Mouse (Mus musculus): ENCODE results near the gene BC051019. TPM values are rescaled to one million over a fixed set of nuclear protein-coding genes. Genes with fewer than 3 reads are reported as not detected.

The BC051019 gene
- polyA plus RNA-seq, 1 experiment from 2014 or later, result 0.25 TPM

DNA sequence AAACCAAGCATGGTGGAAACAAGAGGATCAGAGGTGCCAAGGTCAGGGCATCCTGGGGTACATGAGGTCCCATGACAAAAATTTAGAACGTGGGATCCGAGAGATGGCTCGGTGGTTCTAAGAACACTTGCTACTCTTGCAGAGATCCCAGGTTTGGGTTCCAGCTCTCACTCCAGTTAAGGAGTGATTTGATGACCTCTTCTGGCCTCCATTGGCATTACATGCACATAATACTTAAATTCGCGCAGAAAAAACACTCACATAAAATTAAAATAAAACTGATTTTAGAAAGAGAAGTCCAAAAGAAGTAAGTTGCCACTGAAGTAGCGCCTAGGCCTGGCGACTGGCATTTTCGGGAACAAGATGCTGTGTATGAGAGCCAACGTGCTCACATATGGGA is 4.4 kb downstream of the BC051019 start:
- no peak for TF ChIP-seq EP300 (optimal IDR thresholded peaks at IDR 0.05)
- TF ChIP-seq CTCF (IDR thresholded peaks at IDR 0.05; ENCODE audit: low read depth), result peak; percentile 73
- no peak overlapping the region for H3K4me3 ChIP-seq (ENCODE audit: low read depth, low read length)
- ATAC-seq (ENCODE audit: low FRiP score, low TSS enrichment), result no peak
- 57% methylated on average over 9 of the region's 9 CpGs for WGBS
- H3K9me3 ChIP-seq (ENCODE audit: control insufficient read depth, low read length), result no peaks in the 10 kb centered on the region
- no peak overlapping the region for H3K27ac ChIP-seq (replicated peaks)
- H3K36me3 ChIP-seq (ENCODE audit: control insufficient read depth, insufficient read depth, low read length), result no peaks in the 10 kb centered on the region
- H3K27me3 ChIP-seq (ENCODE audit: control insufficient read depth, insufficient read depth, low read length), result no peaks in the 10 kb centered on the region
- H3K9ac ChIP-seq (ENCODE audit: low read length), result no peak overlapping the region
- no peaks in the 10 kb centered on the region for H3K4me1 ChIP-seq (replicated peaks; ENCODE audit: control insufficient read depth, insufficient read depth)
- no peak overlapping the region for H3K4me2 ChIP-seq (replicated peaks; ENCODE audit: low read depth)
- no peak for DNase-seq (ENCODE audit: low spot score)

DNA sequence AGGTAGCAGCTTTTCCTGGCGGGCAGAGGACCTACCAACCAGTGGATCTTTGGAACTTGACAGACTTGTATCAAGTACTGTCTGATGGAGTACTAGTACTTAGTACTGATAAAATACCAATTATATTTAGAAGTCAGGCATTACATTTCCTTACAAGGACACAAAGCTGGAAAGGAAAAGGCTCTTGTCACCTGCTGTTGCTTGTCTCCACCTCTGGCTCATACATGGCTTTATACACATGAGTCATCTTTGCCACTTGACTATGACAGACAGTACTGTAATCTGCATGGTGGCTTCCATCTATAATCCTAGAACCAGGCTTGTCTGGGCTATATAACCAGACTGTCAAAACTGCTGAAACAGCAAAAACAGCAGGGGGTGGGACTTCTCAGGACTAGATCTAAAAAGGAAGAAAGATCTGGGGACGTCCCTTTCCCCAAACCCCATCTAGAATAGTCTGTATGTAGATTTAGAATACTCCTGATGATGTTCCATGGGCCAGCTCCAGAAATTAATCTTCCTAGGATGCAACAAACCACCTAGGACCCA is 10.1 kb downstream of the BC051019 start:
- Histone ChIP-seq H3K36me3 (ENCODE audit: control insufficient read depth, insufficient read depth, low read length) (peaks cover 4% of the 10 kb centered on the region; the same call in 1 of the 2 replicates), H3K4me2 (replicated peaks; ENCODE audit: low read depth) (no peak overlapping the region), H3K9me3 (ENCODE audit: control insufficient read depth, low read length) (no peaks in the 10 kb centered on the region), H3K4me3 (ENCODE audit: low read depth, low read length) (no peak overlapping the region), H3K27me3 (ENCODE audit: control insufficient read depth, insufficient read depth, low read length) (no peaks in the 10 kb centered on the region), H3K27ac (replicated peaks) (no peak overlapping the region), H3K4me1 (replicated peaks; ENCODE audit: control insufficient read depth, insufficient read depth) (no peaks in the 10 kb centered on the region; the same call in 1 of the 2 replicates), H3K9ac (ENCODE audit: low read length) (no peak overlapping the region)
- DNase-seq (ENCODE audit: low spot score) (no peak), ATAC-seq (ENCODE audit: low FRiP score, low TSS enrichment) (no peak)
- 88% methylated on average over 2 of the region's 2 CpGs for WGBS
- TF ChIP-seq EP300 (optimal IDR thresholded peaks at IDR 0.05), result no peak
- no peak for TF ChIP-seq CTCF (IDR thresholded peaks at IDR 0.05; ENCODE audit: low read depth)

GRCm38 (mm10) chr7:109712198-109712597 is 11.5 kb downstream of the BC051019 start:
- no peak for TF ChIP-seq CTCF (IDR thresholded peaks at IDR 0.05; ENCODE audit: low read depth)
- TF ChIP-seq EP300 (optimal IDR thresholded peaks at IDR 0.05), result no peak
- H3K4me3 ChIP-seq (ENCODE audit: low read depth, low read length), result no peak overlapping the region
- WGBS, result 95% methylated on average over 7 of the region's 7 CpGs
- no peaks in the 10 kb centered on the region; the same call in 1 of the 2 replicates for H3K4me1 ChIP-seq (replicated peaks; ENCODE audit: control insufficient read depth, insufficient read depth)
- H3K27ac ChIP-seq (replicated peaks), result no peak overlapping the region
- no peak overlapping the region for H3K4me2 ChIP-seq (replicated peaks; ENCODE audit: low read depth)
- peaks cover 4% of the 10 kb centered on the region; the same call in 1 of the 2 replicates for H3K36me3 ChIP-seq (ENCODE audit: control insufficient read depth, insufficient read depth, low read length)
- no peak overlapping the region for H3K9ac ChIP-seq (ENCODE audit: low read length)
- H3K9me3 ChIP-seq (ENCODE audit: control insufficient read depth, low read length), result no peaks in the 10 kb centered on the region
- ATAC-seq (ENCODE audit: low FRiP score, low TSS enrichment) (no peak), DNase-seq (ENCODE audit: low spot score) (no peak)
- no peaks in the 10 kb centered on the region for H3K27me3 ChIP-seq (ENCODE audit: control insufficient read depth, insufficient read depth, low read length)

DNA sequence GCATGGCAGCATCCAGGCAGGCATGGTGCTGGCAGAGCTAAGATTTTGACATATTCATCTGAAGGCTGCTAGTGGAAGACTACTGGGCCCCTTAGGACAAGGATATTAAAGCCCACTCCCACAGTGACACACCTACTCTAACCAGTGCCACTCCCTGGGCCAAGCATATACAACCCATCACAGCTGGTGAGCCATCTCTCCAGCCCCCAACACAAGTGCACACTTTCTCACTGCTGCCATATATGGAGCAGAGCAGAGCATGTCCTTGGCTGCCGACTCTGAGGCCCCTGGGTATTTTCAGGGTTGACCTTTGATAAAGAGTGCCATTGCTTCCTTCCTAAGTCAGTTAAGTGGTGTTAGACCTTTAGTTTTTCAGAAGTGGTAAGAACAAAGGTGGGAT is 13.6 kb downstream of the BC051019 start:
- DNase-seq (ENCODE audit: low spot score), result no peak
- Histone ChIP-seq H3K4me2 (replicated peaks; ENCODE audit: low read depth) (no peak overlapping the region), H3K36me3 (ENCODE audit: control insufficient read depth, insufficient read depth, low read length) (peaks cover 4% of the 10 kb centered on the region; the same call in 1 of the 2 replicates), H3K9me3 (ENCODE audit: control insufficient read depth, low read length) (no peaks in the 10 kb centered on the region), H3K27me3 (ENCODE audit: control insufficient read depth, insufficient read depth, low read length) (no peaks in the 10 kb centered on the region), H3K4me1 (replicated peaks; ENCODE audit: control insufficient read depth, insufficient read depth) (no peaks in the 10 kb centered on the region; the same call in 1 of the 2 replicates), H3K27ac (replicated peaks) (no peak overlapping the region), H3K4me3 (ENCODE audit: low read depth, low read length) (no peak overlapping the region), H3K9ac (ENCODE audit: low read length) (no peak overlapping the region)
- no peak for TF ChIP-seq EP300 (optimal IDR thresholded peaks at IDR 0.05)
- TF ChIP-seq CTCF (IDR thresholded peaks at IDR 0.05; ENCODE audit: low read depth), result no peak
- 53% methylated on average over 1 of the region's 1 CpGs for WGBS
- no peak for ATAC-seq (ENCODE audit: low FRiP score, low TSS enrichment)

DNA sequence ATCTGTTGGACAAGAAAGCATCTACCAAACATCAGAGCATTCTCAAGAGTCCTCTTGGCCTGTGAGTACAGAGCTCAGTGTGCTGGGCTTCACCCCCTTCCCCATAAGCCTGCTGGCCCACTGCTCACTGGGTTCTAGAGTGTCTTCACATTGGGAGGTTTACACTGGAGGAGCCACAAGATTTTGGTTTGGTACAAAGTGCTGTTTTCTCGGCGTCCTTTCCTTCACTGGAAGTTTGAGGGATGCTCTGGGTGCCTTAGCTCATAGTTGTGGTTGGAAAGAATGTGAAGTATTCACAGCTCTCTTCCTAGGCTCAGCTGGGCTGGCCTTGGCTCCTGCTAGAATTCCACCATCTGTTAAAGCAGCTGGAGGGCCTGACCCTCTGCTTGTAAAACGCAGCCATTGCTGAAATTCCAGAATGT is 14.7 kb downstream of the BC051019 start:
- no peaks in the 10 kb centered on the region for H3K27me3 ChIP-seq (ENCODE audit: control insufficient read depth, insufficient read depth, low read length)
- peak overlapping the region; percentile 46 for H3K27ac ChIP-seq (replicated peaks)
- ATAC-seq (ENCODE audit: low FRiP score, low TSS enrichment), result no peak; the same call in 1 of the 2 replicates
- 23% methylated on average over 3 of the region's 3 CpGs for WGBS
- H3K4me2 ChIP-seq (replicated peaks; ENCODE audit: low read depth), result no peak overlapping the region
- TF ChIP-seq CTCF (IDR thresholded peaks at IDR 0.05; ENCODE audit: low read depth), result no peak
- TF ChIP-seq EP300 (optimal IDR thresholded peaks at IDR 0.05), result no peak
- H3K9me3 ChIP-seq (ENCODE audit: control insufficient read depth, low read length), result no peaks in the 10 kb centered on the region
- H3K4me3 ChIP-seq (ENCODE audit: low read depth, low read length), result no peak overlapping the region
- H3K36me3 ChIP-seq (ENCODE audit: control insufficient read depth, insufficient read depth, low read length), result peaks cover 4% of the 10 kb centered on the region; the same call in 1 of the 2 replicates
- H3K4me1 ChIP-seq (replicated peaks; ENCODE audit: control insufficient read depth, insufficient read depth), result no peaks in the 10 kb centered on the region; the same call in 1 of the 2 replicates
- no peak overlapping the region for H3K9ac ChIP-seq (ENCODE audit: low read length)
- no peak for DNase-seq (ENCODE audit: low spot score)

DNA sequence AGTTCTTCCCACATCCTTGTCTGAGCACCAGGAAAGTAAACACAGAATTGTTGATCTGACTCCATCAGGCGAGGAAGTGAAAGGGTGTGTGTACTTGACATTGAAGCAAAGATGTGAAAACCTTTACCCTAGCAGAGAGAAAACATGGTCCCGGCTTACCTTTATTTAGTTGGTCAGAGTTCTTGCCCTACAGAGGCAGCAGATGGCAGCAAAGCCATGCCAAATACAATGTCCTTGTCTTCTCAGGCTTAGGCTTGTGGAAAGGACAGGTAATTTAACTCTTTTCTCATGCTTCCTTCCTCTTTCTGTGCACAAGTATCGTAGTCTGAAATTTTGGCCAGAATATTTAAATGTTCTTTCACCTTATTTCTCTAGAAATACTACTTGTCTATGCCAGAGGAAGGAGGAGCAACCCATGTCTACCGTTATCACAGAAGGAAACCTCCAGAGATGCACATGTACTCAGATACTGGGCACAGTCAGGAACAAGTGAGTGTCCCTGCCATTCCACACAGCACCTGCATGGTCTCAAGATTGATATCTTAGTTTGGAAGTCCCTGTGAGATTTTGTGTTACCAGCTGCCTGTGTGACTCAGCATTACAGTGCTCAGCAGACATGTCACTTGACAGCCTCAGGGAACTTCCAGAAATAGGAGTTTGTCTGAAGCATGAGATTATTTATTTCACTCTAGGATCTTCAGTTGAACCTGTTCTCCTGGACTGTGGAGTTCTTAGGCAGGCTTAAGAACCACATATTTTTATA is 16.4 kb downstream of the BC051019 start:
- Histone ChIP-seq H3K9me3 (ENCODE audit: control insufficient read depth, low read length) (no peaks in the 10 kb centered on the region), H3K4me1 (replicated peaks; ENCODE audit: control insufficient read depth, insufficient read depth) (no peaks in the 10 kb centered on the region; the same call in 1 of the 2 replicates), H3K4me3 (ENCODE audit: low read depth, low read length) (no peak overlapping the region), H3K9ac (ENCODE audit: low read length) (no peak overlapping the region), H3K4me2 (replicated peaks; ENCODE audit: low read depth) (no peak overlapping the region), H3K36me3 (ENCODE audit: control insufficient read depth, insufficient read depth, low read length) (peaks cover 3% of the 10 kb centered on the region; the same call in 1 of the 2 replicates), H3K27ac (replicated peaks) (0 out of 2 replicates have a peak overlapping the region, but pooled peaks have one; percentile 20), H3K27me3 (ENCODE audit: control insufficient read depth, insufficient read depth, low read length) (no peaks in the 10 kb centered on the region)
- ATAC-seq (ENCODE audit: low FRiP score, low TSS enrichment) (peak; percentile 64), DNase-seq (ENCODE audit: low spot score) (peak; percentile 79)
- TF ChIP-seq EP300 (optimal IDR thresholded peaks at IDR 0.05), result no peak
- TF ChIP-seq CTCF (IDR thresholded peaks at IDR 0.05; ENCODE audit: low read depth), result peak; percentile 92
- WGBS, result 31% methylated on average over 4 of the region's 4 CpGs

All from stomach, postnatal 0 days (tissue).